Mouse (Mus musculus) right cerebral cortex, postnatal 4 days (tissue): ENCODE results near the gene Trim41.
A peak's percentile ranks its signal among the peaks of the same experiment; 100 is the strongest.

Experiments
- DNase-seq: peaks from one replicate; pipeline ENCODE4 v3.0.0-alpha.2; 2022

The Trim41 gene

GRCm38 (mm10) chr11:48788311-48789089 is 28.7 kb downstream of the Trim41 start:
- DNase-seq = peak; percentile 81

GRCm38 (mm10) chr11:48787455-48788211 is 29.5 kb downstream of the Trim41 start:
- no peak for DNase-seq

- no peak for DNase-seq
These were observed 34.9 kb downstream of the Trim41 start for GRCm38 (mm10) chr11:48782243-48782642.

- DNase-seq = no peak
These were observed 37.7 kb downstream of the Trim41 start for GRCm38 (mm10) chr11:48779450-48779849.

GRCm38 (mm10) chr11:48777303-48777702 is 39.9 kb downstream of the Trim41 start:
- DNase-seq = no peak

- DNase-seq = no peak
These were observed 40.5 kb downstream of the Trim41 start for GRCm38 (mm10) chr11:48776664-48777063.

- DNase-seq = peak; percentile 67
These were observed 41.7 kb downstream of the Trim41 start for GRCm38 (mm10) chr11:48775483-48775882.

- DNase-seq = peak; percentile 60
These were observed 42.5 kb downstream of the Trim41 start for GRCm38 (mm10) chr11:48774443-48775298.

GRCm38 (mm10) chr11:48771691-48772090 is 45.5 kb downstream of the Trim41 start:
- DNase-seq = no peak

GRCm38 (mm10) chr11:48767195-48767876 is 49.8 kb downstream of the Trim41 start:
- no peak for DNase-seq

- DNase-seq = no peak
These were observed 53.0 kb downstream of the Trim41 start for GRCm38 (mm10) chr11:48764119-48764518.

- no peak for DNase-seq
These were observed 58.1 kb downstream of the Trim41 start for GRCm38 (mm10) chr11:48759021-48759420.
